Mouse (Mus musculus) cortical plate, adult 2 months (tissue): ENCODE results near the gene Olfr541. TPM values are rescaled to one million over a fixed set of nuclear protein-coding genes. Genes with fewer than 3 reads are reported as not detected.
A peak's percentile ranks its signal among the peaks of the same experiment; 100 is the strongest.
"Not testable (repeated sequence)": the region's sequence is repeated elsewhere in the genome, so short reads cannot be mapped to it uniquely, and the experiment has no call there.

Source experiments
- H3K27ac ChIP-seq: fragments of 200-500 bp; 2 replicates; pipeline ENCODE4 v1.5.1; 2012; ENCODE audit warnings: low read length, control low read depth, inconsistent platforms; ENCODE audit not compliant: insufficient read depth
- H3K4me1 ChIP-seq: fragments of 200-500 bp; 2 replicates; pipeline ENCODE4 v1.6.1; 2011; ENCODE audit warnings: low read length; ENCODE audit not compliant: control insufficient read depth, insufficient read depth
- H3K4me3 ChIP-seq: fragments of 200-500 bp; 2 replicates; pipeline ENCODE4 v1.5.1; 2011; ENCODE audit warnings: mild to moderate bottlenecking, low read length, control low read depth; ENCODE audit not compliant: insufficient read depth
- CTCF ChIP-seq: fragments of 200-500 bp; IDR thresholded peaks from 2 replicates; pipeline ENCODE4 v1.5.1; 2011; ENCODE audit warnings: mild to moderate bottlenecking, control low read depth, low read length; ENCODE audit not compliant: insufficient read depth; ENCODE audit errors: extremely low read depth
- POLR2A ChIP-seq: fragments of 200-500 bp; IDR thresholded peaks from 2 replicates; pipeline ENCODE4 v1.6.1; 2011; ENCODE audit warnings: mild to moderate bottlenecking, low read length, control low read depth; ENCODE audit not compliant: insufficient read depth; ENCODE audit errors: extremely low read depth
- polyA plus RNA-seq: library from polyadenylated mRNA; depleted of rRNA; stranded (reverse); fragments of >200 nt; gene quantifications from 2 replicates; pipeline ENCODE4 v1.2.3, GENCODE M21; 2012; rRNA removed

Olfr541 gene
- polyA plus RNA-seq = not detected in 2 replicates

DNA sequence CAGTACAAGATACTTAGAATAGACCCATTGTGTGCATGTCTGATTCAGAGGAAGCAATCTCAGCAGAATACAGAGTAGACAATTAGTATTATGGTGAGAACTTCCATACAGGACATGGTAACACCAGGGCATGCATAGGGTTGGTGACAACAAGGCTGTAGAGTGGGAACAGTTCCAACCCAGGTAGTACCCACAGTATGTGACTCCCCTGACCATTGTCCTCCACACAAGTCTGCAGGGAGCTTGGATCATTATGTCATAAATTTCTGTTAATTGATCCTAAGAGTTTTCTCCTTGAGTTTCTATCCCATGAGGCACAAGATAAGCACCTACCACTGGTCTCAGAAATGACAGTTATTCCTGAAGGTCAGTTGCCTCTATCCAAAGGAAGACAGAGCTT lies at the start of gene Olfr541:
Gene Olfr541 (plus strand): TSS at position 301 of the 400 bp plus-strand sequence.
- Histone ChIP-seq H3K4me1 (no peaks in the 10 kb centered on the region), H3K4me3 (no peak within 1 kb of the TSS), H3K27ac (no peak within 1 kb of the TSS)
- no peak for TF ChIP-seq CTCF
- TF ChIP-seq POLR2A = no peak

DNA sequence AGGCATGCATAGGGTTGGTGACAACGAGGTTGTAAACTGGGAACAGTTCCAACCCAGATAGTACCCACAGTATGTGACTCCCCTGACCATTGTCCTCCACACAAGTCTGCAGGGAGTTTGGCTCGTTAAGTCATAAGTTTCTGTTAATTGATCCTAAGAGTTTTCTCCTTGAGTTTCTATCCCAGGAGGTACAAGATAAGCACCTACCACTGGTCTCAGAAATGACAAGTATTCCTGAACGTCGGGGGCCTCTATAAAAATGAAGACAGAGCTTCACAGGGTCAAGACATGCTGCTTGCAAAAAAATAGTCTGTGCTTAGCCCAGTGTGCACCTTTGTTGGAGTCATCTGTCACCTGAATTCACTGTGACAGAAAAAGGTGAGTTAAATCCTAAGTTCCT lies 37.4 kb upstream of the Olfr541 start, which contains the start of gene Olfr539:
Gene Olfr539 (plus strand): TSS at position 301 of the 400 bp plus-strand sequence.
- no peak within 1 kb of the TSS for H3K4me3 ChIP-seq
- TF ChIP-seq POLR2A = no peak
- TF ChIP-seq CTCF = no peak
- no peak within 1 kb of the TSS for H3K27ac ChIP-seq
- H3K4me1 ChIP-seq = no peaks in the 10 kb centered on the region

DNA sequence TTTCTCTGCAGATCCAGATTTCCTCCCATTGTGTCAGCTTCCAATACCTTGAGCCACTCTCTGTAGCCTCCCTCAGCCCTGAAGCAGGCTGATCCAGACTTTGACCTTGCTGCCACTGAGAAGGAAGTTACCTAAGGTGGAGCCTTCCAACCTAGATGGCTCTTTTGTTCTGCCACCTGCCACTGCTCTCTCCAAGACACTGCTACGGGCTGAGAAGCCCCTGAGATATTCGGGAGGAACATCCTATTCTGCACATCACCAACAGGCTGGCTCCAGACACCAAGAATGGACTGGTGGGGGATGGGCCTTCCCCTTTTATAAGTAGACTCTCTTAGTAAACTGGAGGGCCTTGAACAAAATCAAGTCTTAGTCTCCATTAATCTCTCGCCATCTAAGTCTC lies 26.4 kb upstream of the Olfr541 start:
- not testable (repeated sequence) for H3K4me3 ChIP-seq, H3K4me1 ChIP-seq, H3K27ac ChIP-seq

DNA sequence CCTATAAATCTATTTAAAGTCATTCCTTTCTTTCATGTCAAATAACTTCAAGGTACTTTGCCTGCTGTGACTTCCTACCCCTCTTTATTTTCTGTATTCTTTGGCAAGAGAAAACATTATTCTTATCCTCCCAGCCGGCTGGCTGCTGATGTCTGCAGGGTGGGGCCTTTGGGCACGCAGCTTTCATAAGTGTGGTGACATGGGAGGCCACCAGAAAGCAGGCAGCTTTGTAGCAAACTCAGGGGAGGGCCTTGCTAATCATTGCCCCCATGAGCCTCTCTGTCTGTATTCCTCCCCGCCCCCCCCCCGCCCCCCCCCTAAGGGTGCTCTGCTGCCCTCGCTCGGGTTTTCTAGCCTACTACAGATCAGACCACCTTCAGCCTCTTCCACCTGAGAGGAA lies 21.2 kb upstream of the Olfr541 start:
- H3K27ac ChIP-seq = no peak overlapping the region
- no peaks in the 10 kb centered on the region for H3K4me1 ChIP-seq
- H3K4me3 ChIP-seq = peak overlapping the region; percentile 44
- TF ChIP-seq POLR2A (no peak), CTCF (no peak)

DNA sequence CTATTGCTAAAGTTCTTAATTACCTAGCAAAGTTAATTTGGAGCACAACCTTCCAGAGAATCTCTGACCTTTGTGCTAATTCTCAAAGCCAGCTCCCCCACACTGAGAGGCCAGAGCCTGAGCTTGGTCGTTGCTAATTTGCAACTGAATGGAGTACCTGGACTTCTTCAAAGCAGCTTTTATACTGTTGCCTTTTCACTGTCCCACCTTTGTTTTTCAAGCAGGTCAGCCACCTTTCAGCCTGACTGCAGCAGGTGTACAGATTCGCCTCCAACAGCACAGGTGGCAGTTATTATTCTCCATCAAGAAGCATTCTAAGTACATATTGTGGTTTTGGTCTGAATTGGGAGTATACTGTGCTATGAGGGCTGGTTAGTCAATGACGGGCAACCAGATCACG lies 17.5 kb upstream of the Olfr541 start:
- H3K27ac ChIP-seq, H3K4me3 ChIP-seq, H3K4me1 ChIP-seq: not testable (repeated sequence)

DNA sequence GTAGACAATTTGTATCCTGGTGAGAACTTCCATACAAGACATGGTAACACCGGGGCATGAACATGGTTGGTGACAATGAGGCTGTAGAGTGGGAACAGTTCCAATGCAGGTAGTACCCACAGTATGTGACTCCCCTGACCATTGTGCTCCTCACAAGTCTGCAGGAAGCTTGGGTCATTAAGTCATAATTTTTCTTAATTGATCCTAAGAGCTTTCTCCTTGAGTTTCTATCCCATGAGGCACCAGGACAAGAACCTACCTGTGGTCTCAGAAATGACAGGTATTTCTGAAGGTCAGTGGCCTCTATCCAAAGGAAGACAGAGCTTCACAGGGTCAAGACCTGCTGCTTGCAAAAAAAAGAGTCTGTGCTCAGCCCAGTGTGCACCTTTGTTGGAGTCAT lies 15.4 kb upstream of the Olfr541 start, which contains the start of gene Olfr45:
Gene Olfr45 (plus strand): TSS at position 301 of the 400 bp plus-strand sequence.
- Histone ChIP-seq H3K4me1 (no peaks in the 10 kb centered on the region), H3K4me3 (no peak within 1 kb of the TSS), H3K27ac (no peak within 1 kb of the TSS)
- TF ChIP-seq POLR2A (no peak), CTCF (no peak)

DNA sequence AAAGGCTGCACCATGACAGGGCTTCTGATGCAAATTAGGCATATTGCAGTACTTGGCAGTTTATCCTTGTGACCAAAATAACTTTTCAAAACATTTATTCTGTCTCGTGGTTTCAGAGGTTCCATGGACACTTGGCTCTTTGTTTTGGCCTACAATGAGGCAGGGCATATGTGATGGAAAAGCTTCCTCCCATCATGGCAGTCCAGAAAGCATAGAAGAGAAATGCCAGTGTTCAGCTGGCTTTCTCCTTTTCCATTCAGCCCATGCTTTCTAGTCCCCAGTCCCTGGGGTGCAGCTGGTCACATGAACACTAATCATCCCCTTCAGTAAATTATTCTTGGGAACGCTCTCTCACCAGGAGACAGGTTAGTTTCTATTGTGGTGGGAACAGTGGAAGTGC lies 9.3 kb downstream of the Olfr541 start:
- Histone ChIP-seq H3K4me3 (no peak overlapping the region), H3K4me1 (no peaks in the 10 kb centered on the region), H3K27ac (no peak overlapping the region)
- TF ChIP-seq CTCF (no peak), POLR2A (no peak)

DNA sequence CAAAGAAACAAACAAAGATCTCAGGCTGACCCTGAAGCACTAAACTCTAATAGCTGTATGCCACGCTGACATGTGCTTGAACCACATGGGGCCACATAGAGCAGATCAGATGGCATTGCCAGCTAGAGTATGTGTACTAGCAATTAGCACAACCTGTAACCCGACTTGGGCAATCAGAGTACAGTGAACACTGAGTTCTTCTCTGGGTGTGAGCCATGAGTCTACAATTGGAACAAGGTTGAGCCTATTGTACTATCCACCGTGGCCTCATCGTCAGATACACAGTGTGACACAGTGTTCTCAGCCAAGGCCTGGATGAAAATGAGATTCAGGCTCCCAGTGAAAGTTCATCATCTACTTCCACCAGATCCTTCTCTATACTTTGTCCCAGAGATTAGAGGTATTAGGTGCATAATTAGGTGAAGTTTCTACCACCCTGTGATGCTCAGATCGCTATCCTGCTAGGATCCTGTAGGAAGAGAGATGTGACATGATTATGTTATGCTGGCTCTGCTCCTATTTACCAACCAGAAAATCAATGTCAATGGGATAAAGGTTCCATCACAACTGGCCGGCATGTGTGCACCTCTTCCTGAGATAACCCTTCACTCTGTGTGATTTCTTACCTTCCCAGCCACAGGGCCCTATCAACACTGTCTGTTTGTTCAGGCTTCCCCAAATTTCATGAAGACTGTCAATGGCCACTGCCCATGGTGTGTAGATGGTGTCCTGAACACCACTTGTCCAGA lies 10.6 kb downstream of the Olfr541 start:
- Histone ChIP-seq H3K4me3 (no peak overlapping the region), H3K4me1 (no peaks in the 10 kb centered on the region), H3K27ac (no peak overlapping the region)
- no peak for TF ChIP-seq POLR2A
- TF ChIP-seq CTCF = no peak

DNA sequence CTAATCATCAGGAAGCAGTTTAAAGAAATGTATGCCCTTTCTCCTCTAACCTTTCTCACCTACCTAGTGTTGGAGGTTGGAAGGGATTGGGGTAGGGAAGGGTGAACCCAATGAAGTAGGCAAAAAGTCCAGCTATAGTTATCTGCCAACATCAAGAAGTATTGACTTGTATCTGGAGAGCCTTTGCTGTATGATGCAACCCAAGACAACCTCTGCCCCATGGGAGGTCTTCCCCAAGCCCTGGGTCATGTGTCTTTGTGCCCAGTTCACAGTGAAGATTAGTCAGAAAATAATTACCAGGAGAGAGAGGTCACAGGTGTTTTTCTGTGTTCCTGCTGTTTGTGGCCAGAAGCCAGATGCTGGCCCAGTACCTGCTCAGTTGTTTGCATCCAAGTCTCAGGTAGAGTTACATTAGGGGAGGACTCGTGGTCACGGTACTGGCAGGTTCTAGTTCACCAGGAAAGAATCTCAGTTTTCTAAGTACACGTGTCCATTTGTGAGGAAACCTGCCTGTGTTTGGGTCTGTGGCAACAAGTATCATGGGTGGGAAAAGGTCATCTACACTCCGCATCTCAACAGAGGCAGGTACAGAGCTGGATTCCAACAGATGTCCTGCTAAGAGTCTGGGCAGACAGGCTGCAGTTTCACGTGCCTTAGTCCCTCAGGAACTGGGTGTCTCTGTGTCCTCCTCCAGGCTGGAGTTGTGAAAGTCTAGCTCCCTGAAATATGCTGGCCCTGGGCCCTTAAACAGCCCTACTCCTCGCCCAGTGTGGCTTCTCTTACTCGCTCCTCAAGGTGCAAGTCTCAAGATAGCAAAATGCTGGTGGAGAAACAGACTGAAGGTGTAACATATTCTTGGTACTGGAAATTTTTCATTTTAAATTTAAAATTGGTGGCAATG lies 20.3 kb downstream of the Olfr541 start:
- no peak overlapping the region for H3K27ac ChIP-seq
- no peak overlapping the region for H3K4me3 ChIP-seq
- no peak for TF ChIP-seq POLR2A
- TF ChIP-seq CTCF = no peak
- no peaks in the 10 kb centered on the region for H3K4me1 ChIP-seq

DNA sequence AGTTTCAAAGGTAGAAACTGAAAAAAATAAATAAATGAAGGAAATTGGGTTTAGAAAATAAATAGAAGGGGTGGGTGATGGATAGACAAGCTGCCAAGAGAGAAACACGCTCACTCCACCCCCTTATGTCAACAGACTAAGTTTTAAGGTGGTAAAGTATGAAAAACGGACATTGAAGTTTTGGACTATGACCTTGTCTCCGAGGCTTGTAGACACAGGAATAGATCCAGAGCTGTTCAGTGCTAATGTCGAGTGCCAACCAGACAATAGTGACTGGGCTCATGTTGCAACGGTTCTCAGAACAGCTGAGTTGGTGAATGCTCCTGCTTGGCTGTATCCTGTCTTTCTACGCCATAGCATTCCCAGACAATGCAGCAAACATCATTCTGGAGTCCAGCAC lies 24.0 kb downstream of the Olfr541 start:
- Histone ChIP-seq H3K27ac (no peak overlapping the region), H3K4me3 (no peak overlapping the region), H3K4me1 (no peaks in the 10 kb centered on the region)
- TF ChIP-seq CTCF = no peak
- no peak for TF ChIP-seq POLR2A
